Mouse (Mus musculus) gonadal fat pad, adult 2 months (tissue): ENCODE measurements around the gene Rpp14. TPM values are rescaled to one million over a fixed set of nuclear protein-coding genes. Genes with fewer than 3 reads are reported as not detected.

Experiments used
- DNase-seq: peaks from one replicate; pipeline ENCODE4 v3.0.0-alpha.2; 2012; ENCODE audit warnings: low read depth
- polyA plus RNA-seq: library from polyadenylated mRNA; depleted of rRNA; stranded (reverse); fragments of >200 nt; gene quantifications from 2 replicates; pipeline ENCODE4 v1.2.3, GENCODE M21; 2012; rRNA removed

The Rpp14 gene
- 7.9 and 9.3 TPM in 2 replicates for polyA plus RNA-seq

GRCm38 (mm10) chr14:8080165-8080679 is at the start of gene Rpp14:
TSS of gene Rpp14 (plus strand) at chr14:8080367.
- DNase-seq = no peak

GRCm38 (mm10) chr14:8030535-8030934 is 49.6 kb upstream of the Rpp14 start:
- DNase-seq = no peak

DNA sequence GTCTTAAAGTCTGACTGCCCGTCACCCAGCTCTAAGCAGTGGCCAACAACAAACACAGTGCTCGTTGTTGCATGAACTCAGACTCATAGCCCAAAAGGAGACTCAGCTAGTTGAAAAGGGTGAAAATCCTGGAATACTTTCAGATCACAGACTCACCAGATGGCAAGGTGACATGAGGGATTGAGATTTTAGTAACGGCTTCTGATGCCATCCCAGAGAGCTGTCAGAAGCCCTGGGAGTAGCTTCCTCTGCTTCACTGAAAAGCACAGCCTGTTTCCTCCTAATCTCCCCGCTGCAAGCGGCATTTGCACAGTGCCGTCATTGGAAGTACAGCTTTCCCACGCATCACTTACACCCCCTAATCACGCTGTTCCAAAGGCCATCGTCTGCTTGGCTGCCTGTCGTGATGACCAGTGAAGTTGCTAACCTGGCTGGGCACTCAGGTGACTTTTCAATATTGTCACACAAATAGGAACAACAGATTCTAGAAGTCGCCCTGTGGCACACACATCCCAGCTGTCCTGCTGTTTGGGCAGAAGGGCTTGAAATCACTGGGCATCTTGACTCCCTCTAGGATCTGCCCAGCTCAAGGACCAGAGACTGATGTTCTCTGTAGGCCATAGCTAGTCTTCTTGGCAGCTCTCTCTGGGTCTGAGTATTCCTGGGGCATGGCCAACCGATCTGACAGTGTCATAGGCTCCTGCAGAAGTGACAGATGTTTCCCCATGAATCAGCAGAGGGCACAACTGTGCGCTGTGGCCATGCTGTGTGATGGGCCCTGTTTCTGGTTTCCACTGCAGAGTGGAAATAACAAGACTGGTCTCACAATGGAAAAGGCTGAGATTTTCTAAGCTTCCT is 47.9 kb upstream of the Rpp14 start:
- no peak for DNase-seq

- DNase-seq = no peak
Observed at GRCm38 (mm10) chr14:8034561-8034960, 45.6 kb upstream of the Rpp14 start.

GRCm38 (mm10) chr14:8035951-8036350 is 44.2 kb upstream of the Rpp14 start:
- no peak for DNase-seq

GRCm38 (mm10) chr14:8036406-8036805 is 43.8 kb upstream of the Rpp14 start:
- no peak for DNase-seq

- DNase-seq = no peak
Observed at GRCm38 (mm10) chr14:8038150-8038549, 42.0 kb upstream of the Rpp14 start.

DNA sequence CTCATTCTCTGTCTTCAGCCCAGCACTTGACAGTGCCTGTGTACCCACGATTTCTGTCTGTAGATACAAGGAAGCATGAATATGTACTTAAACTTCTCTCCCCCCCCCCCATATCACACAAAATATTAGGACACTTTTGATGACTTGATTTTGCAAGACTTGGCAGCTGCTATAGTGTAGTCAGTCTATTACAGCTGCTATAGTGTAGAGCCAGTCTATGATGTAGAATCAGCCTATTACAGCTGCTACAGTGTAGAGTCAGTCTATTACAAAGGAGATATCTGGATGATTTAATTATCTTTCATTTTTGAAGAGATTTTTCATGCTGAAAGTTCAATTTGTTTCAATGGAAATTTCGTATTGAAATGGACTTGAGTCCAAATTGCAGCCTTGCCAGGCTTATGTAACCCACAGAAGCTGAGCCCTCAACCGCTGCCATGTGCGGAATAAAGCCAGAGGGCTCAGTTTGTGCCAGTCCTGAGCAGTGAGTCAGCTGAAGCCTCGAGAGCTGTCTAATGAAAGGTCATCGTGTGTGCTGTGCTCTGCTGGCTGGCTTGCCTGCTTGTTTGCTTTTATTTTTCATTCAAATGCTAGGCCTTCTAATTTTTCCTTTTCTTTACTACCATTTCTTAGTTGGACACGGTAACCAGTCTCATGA is 41.2 kb upstream of the Rpp14 start:
- peak; percentile 84 for DNase-seq

- no peak for DNase-seq
Observed at GRCm38 (mm10) chr14:8040179-8040578, 40.0 kb upstream of the Rpp14 start.

DNA sequence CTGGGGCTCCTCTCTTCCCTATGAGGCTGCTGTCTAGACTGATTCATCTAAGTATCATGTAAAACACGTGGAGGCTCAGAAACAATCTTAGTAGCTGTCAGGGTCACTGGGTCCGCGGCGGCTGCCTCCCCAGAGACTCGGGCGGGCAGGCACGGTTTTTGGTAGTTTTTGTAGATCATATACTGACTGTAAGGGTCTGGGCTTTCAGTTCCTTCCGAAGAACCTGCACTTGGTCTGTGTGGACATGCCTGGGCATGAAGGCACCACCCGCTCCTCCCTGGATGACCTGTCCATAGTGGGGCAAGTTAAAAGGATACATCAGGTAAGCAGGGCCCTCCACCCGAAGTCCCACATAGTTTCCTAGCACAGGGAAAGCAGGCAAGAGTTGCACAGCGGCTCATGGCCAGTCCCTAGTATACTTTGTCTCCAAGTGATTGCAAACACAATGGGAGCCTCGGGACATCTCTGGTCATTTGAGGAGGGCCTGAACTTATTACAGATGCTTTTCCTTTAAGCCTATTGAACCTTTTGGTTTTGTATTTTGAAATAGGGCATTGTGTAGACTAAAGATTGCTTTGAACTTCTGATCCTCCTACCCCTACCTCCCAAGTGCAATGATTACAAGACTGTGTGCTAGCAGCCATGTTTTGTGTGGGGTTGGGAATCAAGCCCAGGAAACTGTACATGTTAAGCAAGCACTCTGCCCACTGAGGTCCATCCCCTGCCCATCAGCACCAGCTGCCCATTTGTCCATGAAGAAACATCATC is 39.1 kb upstream of the Rpp14 start:
- DNase-seq = peak; percentile 91

DNA sequence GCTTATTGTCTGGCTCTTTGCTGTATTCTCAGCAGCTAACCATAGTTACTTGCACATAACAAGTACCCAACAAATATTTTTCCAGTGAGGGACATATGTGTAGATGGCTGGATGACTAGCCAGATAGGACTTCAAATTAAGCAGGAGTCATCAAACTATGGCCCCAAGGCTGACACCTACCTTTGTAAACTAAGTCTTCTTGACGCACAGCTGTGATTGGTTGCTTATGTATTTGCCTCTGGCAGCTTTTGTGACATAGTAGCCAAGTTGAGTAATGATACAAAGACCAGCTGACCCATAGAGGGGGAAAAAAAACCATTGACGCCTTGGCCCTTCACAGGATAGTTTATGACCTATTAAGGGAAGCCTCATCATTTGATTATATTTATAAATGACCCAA is 38.0 kb upstream of the Rpp14 start:
- DNase-seq = no peak

GRCm38 (mm10) chr14:8042577-8042976 is 37.6 kb upstream of the Rpp14 start:
- no peak for DNase-seq

DNA sequence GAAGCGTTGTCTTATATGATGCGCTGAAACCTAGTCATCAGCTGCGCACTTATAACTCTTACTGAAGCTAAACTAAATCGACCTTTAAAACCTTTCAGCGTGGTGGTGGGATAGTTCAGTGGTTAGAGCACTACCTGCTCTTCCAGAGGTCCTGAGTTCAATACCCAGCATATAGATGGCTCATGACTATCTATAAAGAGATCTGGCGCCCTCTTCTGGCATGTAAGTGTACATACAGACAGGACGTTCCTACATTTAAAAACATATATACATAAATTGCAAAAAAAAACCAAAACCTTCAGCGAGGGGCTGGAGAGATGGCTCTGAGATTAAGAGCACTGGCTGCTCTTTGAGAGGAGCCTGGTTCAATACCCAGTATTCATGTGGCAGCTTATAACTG is 35.8 kb upstream of the Rpp14 start:
- DNase-seq = no peak

- no peak for DNase-seq
Observed at GRCm38 (mm10) chr14:8044786-8045185, 35.4 kb upstream of the Rpp14 start.

DNA sequence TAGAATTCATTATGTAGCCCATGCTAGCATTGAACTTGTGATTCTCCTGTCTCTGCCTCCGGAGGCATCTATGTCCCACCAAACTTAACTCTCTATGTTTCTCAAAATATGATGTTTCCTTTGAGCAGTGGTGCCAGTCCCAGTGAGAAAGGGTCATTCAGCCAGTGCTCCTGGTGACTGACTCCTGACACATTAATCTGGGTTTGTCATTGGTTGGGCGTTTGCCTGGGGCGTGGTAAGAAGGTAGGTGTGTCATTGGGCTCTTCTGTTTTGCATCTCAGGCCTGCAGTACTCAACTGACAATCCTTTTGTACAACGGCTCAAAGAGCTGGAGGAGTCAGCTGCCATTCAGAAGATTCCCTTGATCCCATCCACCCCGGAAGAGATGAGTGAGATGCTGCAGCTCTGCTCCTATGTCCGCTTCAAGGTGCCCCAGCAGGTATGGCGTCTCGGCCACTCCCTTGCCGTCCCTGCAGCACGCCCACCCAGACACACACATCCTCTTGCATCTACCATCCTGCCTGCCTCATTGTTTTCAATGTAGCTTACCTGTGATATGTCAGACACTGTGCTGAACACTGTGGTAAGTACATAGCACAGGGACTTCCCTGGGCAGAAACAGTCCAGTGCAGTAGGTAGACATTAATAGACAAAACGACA is 34.9 kb upstream of the Rpp14 start:
- DNase-seq = no peak

DNA sequence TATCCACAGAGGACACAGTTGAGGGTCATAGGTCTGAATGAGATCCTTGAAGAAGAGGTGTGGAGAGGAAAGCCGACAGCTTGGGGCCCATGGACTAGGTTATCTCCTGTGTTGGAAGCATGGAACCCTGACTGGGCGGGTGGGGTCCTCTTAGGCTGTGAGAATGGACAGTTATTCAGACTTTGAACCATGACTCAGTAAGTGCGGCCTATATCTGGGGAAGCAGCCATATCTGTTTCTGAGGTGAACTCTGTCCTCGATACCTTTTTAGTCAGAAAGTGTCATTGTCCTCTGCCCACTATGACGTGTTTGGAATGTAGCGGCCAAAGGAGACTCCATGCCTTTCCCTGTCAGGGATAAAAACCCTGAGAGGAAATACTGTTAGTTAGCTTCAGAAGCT is 33.3 kb upstream of the Rpp14 start:
- DNase-seq = no peak

- no peak for DNase-seq
Observed at GRCm38 (mm10) chr14:8049334-8049733, 30.8 kb upstream of the Rpp14 start.

DNA sequence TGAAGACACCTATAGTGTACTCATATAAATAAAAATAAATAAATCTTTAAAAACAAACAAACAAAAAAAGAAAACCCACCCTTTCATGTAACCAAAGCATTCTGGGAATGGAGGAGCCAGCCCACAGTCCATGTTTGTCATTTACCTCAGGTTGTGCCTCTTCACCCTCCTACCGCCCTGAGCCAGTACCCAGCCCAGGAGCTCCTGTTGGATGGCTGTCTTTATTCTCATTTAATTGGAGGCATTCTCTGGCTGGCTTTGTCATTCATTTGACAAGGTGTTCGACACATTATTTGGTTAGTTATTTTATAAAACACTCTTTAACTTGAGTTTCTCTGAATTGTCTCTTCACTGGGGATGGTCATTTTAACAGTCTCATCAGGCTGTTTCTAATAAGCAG is 28.3 kb upstream of the Rpp14 start:
- DNase-seq = no peak

DNA sequence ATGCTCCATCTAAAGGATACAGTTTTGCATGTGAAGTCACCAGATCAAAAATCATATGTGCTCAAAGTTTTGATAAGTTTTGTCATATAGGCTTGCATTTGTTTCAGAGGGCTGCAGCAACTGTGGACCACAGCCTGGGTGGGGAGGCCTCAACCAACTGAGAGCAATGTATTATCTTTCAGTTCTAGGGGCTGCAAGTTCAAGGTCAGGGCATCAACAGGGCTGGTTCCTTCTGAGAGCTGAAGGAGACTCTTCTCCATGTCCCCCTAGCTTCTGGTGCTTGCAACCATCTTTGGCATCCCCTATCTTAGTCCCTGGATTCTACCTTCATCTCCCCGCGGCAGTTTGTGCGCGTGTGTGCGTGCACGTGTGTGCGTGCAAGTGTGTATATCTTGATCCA is 27.5 kb upstream of the Rpp14 start:
- DNase-seq = no peak

- no peak for DNase-seq
Observed at GRCm38 (mm10) chr14:8054310-8055102, 25.7 kb upstream of the Rpp14 start.

- no peak for DNase-seq
Observed at GRCm38 (mm10) chr14:8056076-8056475, 24.1 kb upstream of the Rpp14 start.
